Mouse (Mus musculus) right cerebral cortex, adult 2 months (tissue): ENCODE data around the gene Mllt3.

Experiments
- DNase-seq, 2 experiments: peaks; one replicate each; pipeline ENCODE4 v3.0.0; 2021 to 2022; ENCODE audit warnings: low spot score in 2 of 2

Gene Mllt3

DNA sequence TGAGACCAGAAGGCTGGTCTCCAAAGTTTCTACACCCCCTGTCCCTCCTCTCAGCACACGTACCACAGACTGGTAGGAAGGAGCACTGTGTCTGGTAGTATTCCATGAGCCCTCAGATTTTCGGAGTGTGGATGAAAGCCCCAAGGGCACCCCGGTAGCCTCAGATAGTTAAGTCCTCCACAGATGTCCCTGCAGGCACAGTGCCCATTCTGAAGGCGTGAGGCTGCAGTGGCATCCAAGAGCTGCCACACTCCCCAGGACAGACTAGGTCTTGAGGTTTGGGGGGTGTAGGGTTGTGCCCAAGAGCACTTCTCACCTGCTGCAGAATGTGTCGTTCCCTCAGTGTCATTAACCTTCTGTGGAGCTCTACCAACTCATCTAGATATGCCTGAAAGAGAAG lies 251.2 kb downstream of the Mllt3 start:
- DNase-seq, result no peak

- no peak for DNase-seq
Measured at GRCm38 (mm10) chr4:87775721-87776120, 257.4 kb downstream of the Mllt3 start.

DNA sequence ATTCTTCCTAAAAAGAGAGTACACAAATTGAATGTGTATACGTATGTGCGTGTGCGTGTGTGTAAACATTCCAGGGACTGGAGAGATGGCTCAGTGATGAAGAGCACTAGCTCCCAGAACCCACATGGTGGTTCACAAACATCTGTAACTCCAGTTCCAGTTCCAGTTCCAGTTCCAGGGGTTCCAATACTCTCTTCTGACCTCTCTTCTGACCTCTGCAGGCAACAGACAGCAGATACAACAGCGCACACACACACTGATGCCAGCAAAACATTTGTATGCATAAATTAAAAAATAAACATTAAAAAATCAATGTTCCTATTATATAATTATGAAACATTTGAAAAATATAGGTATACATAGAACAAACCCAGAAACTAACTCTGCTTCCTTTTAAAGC lies 258.6 kb downstream of the Mllt3 start:
- DNase-seq, result no peak

GRCm38 (mm10) chr4:87767711-87768561 lies 265.2 kb downstream of the Mllt3 start:
- DNase-seq, result peak in 1 of 2 experiments; percentile 32

DNA sequence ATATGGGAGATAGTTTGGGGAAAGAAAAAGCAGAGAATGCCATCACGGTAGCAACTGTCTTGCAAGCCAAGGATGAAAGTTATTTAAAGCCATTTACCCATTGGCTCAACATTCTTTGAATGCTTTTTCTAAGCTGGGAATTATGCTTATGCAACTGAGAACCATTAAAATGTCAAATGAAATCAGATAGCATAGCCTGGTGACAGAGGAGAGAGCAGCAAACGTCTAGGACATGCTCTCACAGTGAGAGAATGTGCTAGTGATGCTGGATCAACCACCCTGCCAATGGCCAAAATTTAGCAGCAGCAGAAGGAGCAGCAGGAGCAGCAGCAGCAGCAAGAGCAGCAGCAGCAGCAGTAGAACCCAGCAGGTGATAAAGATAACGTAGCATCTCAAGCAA lies 267.4 kb downstream of the Mllt3 start:
- DNase-seq, result no peak

DNA sequence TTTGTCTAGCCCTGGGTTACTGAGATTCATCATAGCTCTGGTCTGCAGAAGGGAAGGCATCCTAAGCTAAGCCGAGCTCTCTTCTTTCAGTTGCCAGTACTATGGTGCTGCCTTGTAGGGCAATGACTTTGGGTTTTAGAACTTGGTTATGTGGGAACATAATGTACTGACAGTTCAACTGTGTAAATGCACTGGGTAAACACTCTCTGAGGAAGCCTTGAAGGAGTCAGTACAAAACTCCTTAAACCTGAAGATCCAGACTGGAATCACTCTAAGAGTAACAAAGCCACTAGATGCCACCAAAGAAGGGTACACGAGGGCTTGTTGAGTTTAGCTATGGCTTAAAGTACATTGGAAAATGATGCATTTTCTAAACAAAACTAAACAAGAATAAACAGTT lies 272.1 kb downstream of the Mllt3 start:
- DNase-seq, result no peak

DNA sequence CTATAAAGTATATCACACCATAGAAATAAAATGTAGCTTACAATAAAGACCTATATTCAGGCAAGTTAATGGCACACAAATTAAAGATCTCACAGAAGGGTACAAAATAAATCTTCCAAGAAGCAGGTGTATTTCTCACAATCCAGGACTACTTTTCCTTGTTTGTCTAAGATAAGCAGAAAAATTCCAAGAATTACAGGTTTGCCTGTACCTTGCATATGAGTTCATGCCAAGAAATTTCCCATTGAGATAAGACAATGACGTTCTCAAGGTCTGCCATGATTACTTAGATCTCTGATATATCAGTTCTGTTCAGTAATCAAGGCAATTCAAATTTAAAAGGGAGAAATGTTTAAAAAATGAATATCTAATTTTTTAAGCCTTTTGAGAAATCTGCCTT lies 272.9 kb downstream of the Mllt3 start:
- no peak for DNase-seq

- no peak for DNase-seq
Measured at GRCm38 (mm10) chr4:87759625-87760024, 273.5 kb downstream of the Mllt3 start.

- DNase-seq, result no peak
Measured at GRCm38 (mm10) chr4:87759110-87759509, 274.1 kb downstream of the Mllt3 start.

- DNase-seq, result no peak
Measured at GRCm38 (mm10) chr4:87751515-87751864, 281.7 kb downstream of the Mllt3 start.

- no peak for DNase-seq
Measured at GRCm38 (mm10) chr4:87750856-87751514, 282.2 kb downstream of the Mllt3 start.

- DNase-seq, result no peak
Measured at GRCm38 (mm10) chr4:87749532-87750234, 283.5 kb downstream of the Mllt3 start.

- no peak for DNase-seq
Measured at GRCm38 (mm10) chr4:87745016-87745645, 288.0 kb downstream of the Mllt3 start.

GRCm38 (mm10) chr4:87739524-87740128 lies 293.5 kb downstream of the Mllt3 start:
- DNase-seq, result peak in 1 of 2 experiments; percentile 22

DNA sequence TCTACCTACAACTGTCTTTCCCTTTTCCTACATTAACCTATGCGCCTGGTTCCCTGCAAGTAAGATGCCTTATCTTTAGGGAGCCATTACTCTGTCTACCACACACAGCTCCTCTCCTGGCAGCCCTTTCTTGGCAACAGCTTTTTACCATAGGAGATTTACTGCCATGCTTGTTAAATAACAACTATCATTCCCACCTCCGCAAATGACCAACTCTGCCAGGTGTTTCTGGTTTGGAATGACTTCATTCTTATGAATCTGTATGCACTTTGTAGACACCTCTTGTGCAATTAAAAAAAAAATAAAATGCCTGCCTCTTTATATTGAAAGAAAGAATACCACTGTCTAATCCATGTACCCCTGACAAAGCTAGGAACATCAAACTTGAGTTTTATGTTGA lies 294.1 kb downstream of the Mllt3 start:
- no peak for DNase-seq

GRCm38 (mm10) chr4:87737201-87737806 lies 295.9 kb downstream of the Mllt3 start:
- no peak for DNase-seq

DNA sequence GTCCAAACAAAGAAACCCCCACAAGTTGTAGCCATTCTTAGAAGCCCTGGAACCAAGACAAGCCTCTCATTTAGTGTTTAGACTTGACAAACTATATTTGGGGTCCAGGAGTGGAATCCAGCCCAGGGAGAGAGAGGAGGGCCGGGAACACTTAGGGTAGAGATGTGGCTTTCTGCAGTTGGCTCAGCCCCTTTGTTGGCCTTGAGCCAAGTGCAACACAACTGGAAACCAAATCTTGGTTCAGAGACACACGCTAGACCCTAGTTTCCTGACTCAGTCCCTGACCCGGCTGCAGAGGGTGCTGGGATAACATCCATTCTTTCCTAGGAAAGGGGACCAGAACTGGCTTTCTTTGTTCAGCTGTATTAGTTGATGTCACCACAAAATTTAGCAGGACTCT lies 296.4 kb downstream of the Mllt3 start:
- DNase-seq, result no peak

DNA sequence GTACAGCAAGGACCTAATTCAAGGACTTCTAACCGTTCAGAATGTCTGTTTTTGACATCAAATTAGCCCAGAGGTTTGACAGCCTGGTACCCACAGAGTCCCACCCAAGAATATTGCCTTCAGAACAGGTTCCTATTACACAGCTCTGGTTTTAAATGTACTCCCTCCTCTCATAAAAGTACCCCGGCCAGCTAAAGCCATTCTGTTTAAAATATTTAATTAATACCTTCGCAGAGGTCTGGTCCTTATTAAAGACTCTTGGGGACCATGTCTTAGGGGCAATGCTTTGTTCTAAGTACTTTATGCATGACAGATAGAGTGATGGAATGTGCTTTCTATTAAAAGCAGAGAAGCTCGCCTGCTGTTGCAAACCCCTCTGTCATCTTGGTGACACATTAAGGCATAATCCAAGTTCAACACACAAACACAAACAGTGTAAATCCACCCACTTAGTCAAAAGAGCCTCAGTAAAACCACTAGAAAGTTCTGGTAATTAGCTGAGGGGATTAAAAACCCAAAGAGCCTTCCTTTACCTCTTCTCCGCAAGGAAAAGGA lies 302.0 kb downstream of the Mllt3 start:
- DNase-seq, result no peak

GRCm38 (mm10) chr4:87728581-87728980 lies 304.6 kb downstream of the Mllt3 start:
- DNase-seq, result peak; percentile 58 to 69

- DNase-seq, result no peak
Measured at GRCm38 (mm10) chr4:87723448-87723847, 309.7 kb downstream of the Mllt3 start.
